Mouse (Mus musculus): ENCODE measurements around the gene Wscd2. TPM values are rescaled to one million over a fixed set of nuclear protein-coding genes. Genes with fewer than 3 reads are reported as not detected.

Wscd2 gene
- total and polyA plus RNA-seq, 3 experiments = 0.38 to 0.51 (median 0.39) TPM

DNA sequence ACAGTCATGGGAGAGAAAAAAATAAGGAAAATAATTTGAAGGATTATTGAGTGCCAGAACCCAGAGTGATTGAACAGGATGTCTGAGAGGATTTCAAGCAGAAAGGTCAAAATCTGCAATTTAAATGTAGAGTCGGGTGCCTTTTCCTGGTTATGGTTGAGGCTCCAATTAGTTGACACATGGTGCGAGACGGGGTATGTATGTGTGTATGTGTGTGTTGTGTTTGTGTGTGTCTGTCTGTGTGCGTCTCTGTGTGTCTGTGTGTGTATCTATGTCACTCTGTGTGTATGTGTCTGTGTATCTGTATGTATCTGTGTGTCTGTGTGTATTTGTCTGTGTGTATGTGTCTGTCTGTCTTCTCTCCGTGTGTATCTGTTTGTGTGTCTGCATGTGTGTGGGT lies 11.1 kb upstream of the Wscd2 start:
- peaks cover 88% of the 10 kb centered on the region for H3K27me3 ChIP-seq (replicated peaks)

DNA sequence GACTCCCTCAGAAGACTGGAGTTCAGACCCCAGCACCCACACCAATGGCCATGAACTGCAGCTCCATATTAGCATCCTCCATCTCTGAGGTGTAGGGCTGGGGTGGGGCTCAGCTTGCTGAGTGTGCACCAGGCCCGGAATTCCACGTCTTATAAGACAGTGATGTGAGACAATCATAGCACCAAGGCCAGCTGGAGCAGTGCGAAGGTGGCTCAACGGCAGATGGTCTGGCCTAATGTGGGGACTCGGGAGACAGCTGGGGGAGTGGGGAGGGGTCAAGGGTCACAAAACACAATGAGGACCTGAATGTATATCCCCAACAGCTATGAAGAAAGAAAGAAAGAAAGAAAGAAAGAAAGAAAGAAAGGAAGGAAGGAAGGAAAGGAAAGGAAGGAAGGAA lies 9.7 kb upstream of the Wscd2 start:
- Histone ChIP-seq H3K36me3 (replicated peaks in 1 of 2; ENCODE audit: control insufficient read depth in 1 of 2, insufficient read depth in 1 of 2, low read length in 1 of 2) (no peaks in the 10 kb centered on the region), H3K27ac (ENCODE audit: insufficient read depth, low read depth) (no peak overlapping the region), H3K4me2 (ENCODE audit: insufficient read depth, low read depth, poor library complexity, severe bottlenecking) (no peak overlapping the region), H3K9me3 (replicated peaks; ENCODE audit: low read length) (peaks cover under 1% of the 10 kb centered on the region), H3K79me2 (replicated peaks; ENCODE audit: control insufficient read depth, extremely low read depth, insufficient read depth, poor library complexity, severe bottlenecking) (no peaks in the 10 kb centered on the region), H3K9ac (ENCODE audit: insufficient read depth, low read depth) (no peak overlapping the region), H3K4me1 (ENCODE audit: control insufficient read depth in 1 of 2, insufficient read depth in 2 of 2) (no peaks in the 10 kb centered on the region), H3K27me3 (replicated peaks) (peaks cover 86% of the 10 kb centered on the region), H3K4me3 (replicated peaks in 1 of 3; ENCODE audit: low read depth in 2 of 3, low read length in 2 of 3, poor library complexity in 1 of 3) (no peak overlapping the region)
- dilution Hi-C loops (cut with MboI; ENCODE audit: extremely low pct_ligation_motif_present, extremely low pct_unique_long_range_greater_than_20kb, low sequenced_read_pairs) = no loop called here
- in situ Hi-C loops (cut with MboI; ENCODE audit: low pct_ligation_motif_present, low pct_unique_long_range_greater_than_20kb, low sequenced_read_pairs) = no loop called here
- TF ChIP-seq KAT2A (IDR thresholded peaks at IDR 0.05; ENCODE audit: insufficient replicate concordance, low read length) (no peak), JUN (IDR thresholded peaks at IDR 0.05; ENCODE audit: insufficient read depth, low read depth, low read length) (no peak), JUND (conservative IDR thresholded peaks at IDR 0.05; ENCODE audit: low read depth, low read length) (no peak), MEF2A (IDR thresholded peaks at IDR 0.05; ENCODE audit: borderline replicate concordance, low read depth, low read length) (no peak), HCFC1 (IDR thresholded peaks at IDR 0.05; ENCODE audit: low read depth, low read length) (no peak), POLR2AphosphoS2 (IDR thresholded peaks at IDR 0.05; ENCODE audit: low read depth, low read length) (no peak), RCOR1 (conservative IDR thresholded peaks at IDR 0.05; ENCODE audit: low read depth, low read length) (no peak), EP300 (IDR thresholded peaks at IDR 0.05; ENCODE audit: low read length) (no peak), GABPA (IDR thresholded peaks at IDR 0.05; ENCODE audit: insufficient replicate concordance, low read depth, low read length) (no peak), MXI1 (IDR thresholded peaks at IDR 0.05; ENCODE audit: low read depth, low read length) (no peak), ZKSCAN1 (IDR thresholded peaks at IDR 0.05; ENCODE audit: borderline replicate concordance, low read depth, low read length) (no peak), IRF4 (IDR thresholded peaks at IDR 0.05; ENCODE audit: low read depth, low read length) (no peak), MAZ (IDR thresholded peaks at IDR 0.05; ENCODE audit: low read depth, low read length) (no peak), CHD1 (IDR thresholded peaks at IDR 0.05; ENCODE audit: low read depth, low read length) (no peak), NELFE (IDR thresholded peaks at IDR 0.05; ENCODE audit: low read depth, low read length) (no peak), SMC3 (IDR thresholded peaks at IDR 0.05; ENCODE audit: low read depth, low read length) (no peak), BHLHE40 (IDR thresholded peaks at IDR 0.05; ENCODE audit: low read depth, low read length) (no peak), POLR2A (IDR thresholded peaks at IDR 0.05; ENCODE audit: low read depth, low read length) (no peak), PAX5 (IDR thresholded peaks at IDR 0.05; ENCODE audit: low read length) (no peak), ETS1 (conservative IDR thresholded peaks at IDR 0.05; ENCODE audit: low read depth, low read length) (no peak)
- DNase-seq (ENCODE audit: extremely low read depth) = no peak

More for the DNA sequence above, 11.1 kb upstream of the Wscd2 start:
- Histone ChIP-seq H3K36me3 (replicated peaks in 1 of 2; ENCODE audit: control insufficient read depth in 1 of 2, insufficient read depth in 1 of 2, low read length in 1 of 2) (no peaks in the 10 kb centered on the region), H3K4me1 (ENCODE audit: control insufficient read depth in 1 of 2, insufficient read depth in 2 of 2) (no peaks in the 10 kb centered on the region), H3K9me3 (replicated peaks; ENCODE audit: low read length) (peaks cover 4% of the 10 kb centered on the region), H3K4me3 (replicated peaks in 1 of 3; ENCODE audit: low read depth in 2 of 3, low read length in 2 of 3, poor library complexity in 1 of 3) (no peak overlapping the region), H3K4me2 (ENCODE audit: insufficient read depth, low read depth, poor library complexity, severe bottlenecking) (no peak overlapping the region), H3K79me2 (replicated peaks; ENCODE audit: control insufficient read depth, extremely low read depth, insufficient read depth, poor library complexity, severe bottlenecking) (no peaks in the 10 kb centered on the region), H3K9ac (ENCODE audit: insufficient read depth, low read depth) (no peak overlapping the region), H3K27ac (ENCODE audit: insufficient read depth, low read depth) (no peak overlapping the region)
- no peak for DNase-seq (ENCODE audit: extremely low read depth)
- TF ChIP-seq GABPA (IDR thresholded peaks at IDR 0.05; ENCODE audit: insufficient replicate concordance, low read depth, low read length) (no peak), SMC3 (IDR thresholded peaks at IDR 0.05; ENCODE audit: low read depth, low read length) (no peak), RAD21 (IDR thresholded peaks at IDR 0.05; ENCODE audit: low read depth, low read length) (no peak), KAT2A (IDR thresholded peaks at IDR 0.05; ENCODE audit: insufficient replicate concordance, low read length) (no peak), ETS1 (conservative IDR thresholded peaks at IDR 0.05; ENCODE audit: low read depth, low read length) (no peak), ZKSCAN1 (IDR thresholded peaks at IDR 0.05; ENCODE audit: borderline replicate concordance, low read depth, low read length) (no peak), MAFK (IDR thresholded peaks at IDR 0.05; ENCODE audit: insufficient replicate concordance, low read length) (no peak), ZC3H11A (IDR thresholded peaks at IDR 0.05; ENCODE audit: low read depth, low read length) (no peak), MEF2A (IDR thresholded peaks at IDR 0.05; ENCODE audit: borderline replicate concordance, low read depth, low read length) (no peak)
- dilution Hi-C loops (cut with MboI; ENCODE audit: extremely low pct_ligation_motif_present, extremely low pct_unique_long_range_greater_than_20kb, low sequenced_read_pairs) = no loop called here
- in situ Hi-C loops (cut with MboI; ENCODE audit: low pct_ligation_motif_present, low pct_unique_long_range_greater_than_20kb, low sequenced_read_pairs) = no loop called here

Measured in CH12.LX (cell line).